Mouse (Mus musculus) yolk sac, embryonic 10.5 days (tissue): ENCODE measurements at regions not wholly inside any gene's neighbourhood (a gene's known extent, or its start where the extent isn't known, plus 50 kb on each side); places are given as distances from the start of the nearest gene placed in this dataset.

ENCODE experiments used
- DNase-seq: peaks from one replicate; pipeline ENCODE4 v3.0.0-alpha.2; 2017; ENCODE audit warnings: low spot score

- no peak for DNase-seq
Measured at GRCm38 (mm10) chr14:47857731-47858556, 209.7 kb downstream of the Ktn1 start.

DNA sequence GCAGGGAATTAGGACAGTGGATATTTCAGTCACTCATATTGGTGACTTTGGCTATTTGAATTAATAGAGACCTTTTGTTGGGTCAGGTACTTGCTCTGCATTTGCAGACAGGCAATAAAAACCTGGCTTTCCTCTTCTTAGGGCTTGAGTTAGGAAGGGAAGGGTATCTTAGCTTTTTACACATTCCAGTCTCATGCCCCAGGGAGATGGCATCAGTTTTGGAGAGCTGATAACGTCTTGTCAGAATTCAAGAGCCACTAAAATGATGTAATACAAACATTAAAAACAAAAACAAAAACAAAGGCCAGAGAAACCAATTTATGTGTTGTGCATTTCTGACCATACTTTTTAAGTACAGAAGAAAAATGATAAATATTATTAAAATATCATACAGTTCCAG is 214.3 kb downstream of the Ktn1 start:
- no peak for DNase-seq

DNA sequence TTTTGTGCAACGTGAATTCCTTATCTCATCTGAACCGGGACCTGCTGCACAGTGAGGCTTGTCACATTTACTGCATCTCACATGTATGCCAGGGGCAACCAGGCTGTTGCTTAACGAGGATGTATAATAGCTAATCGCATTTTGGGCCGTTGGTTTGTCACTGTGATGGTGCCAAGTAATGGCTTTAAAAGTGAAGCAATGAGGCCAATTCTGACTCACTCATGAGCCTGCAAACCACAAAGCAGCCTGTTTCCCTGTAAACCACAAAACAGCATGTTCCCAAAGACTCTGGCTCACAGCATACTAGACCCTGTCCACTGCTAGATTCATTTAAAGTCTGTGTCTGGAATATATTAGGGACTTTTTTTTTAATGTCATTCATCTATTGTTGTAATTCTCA is 214.8 kb downstream of the Ktn1 start:
- no peak for DNase-seq

DNA sequence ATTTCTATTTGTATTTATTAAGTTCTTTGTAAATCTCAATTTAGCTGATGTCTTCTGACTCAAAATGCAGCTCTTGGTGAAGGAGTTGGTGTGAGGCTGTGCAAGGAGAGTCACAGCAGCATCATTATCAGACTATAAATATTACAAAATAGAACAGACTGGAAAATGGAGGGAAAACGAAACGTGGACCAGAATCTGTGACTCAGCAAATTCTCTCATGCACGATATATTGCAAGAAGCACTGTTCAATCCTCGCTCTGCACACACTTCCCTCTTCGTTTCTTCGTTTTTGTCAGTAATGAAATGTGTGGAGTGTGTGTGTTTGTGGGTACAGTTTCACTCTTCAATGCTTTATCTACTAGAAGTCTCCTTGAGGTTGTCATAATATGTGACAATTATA is 215.5 kb downstream of the Ktn1 start:
- no peak for DNase-seq

- DNase-seq: no peak
Measured at GRCm38 (mm10) chr14:47867017-47867416, 218.8 kb downstream of the Ktn1 start.

GRCm38 (mm10) chr14:47868258-47868780 is 220.1 kb downstream of the Ktn1 start:
- DNase-seq: no peak

- DNase-seq: no peak
Measured at GRCm38 (mm10) chr14:47876585-47876984, 228.3 kb downstream of the Ktn1 start.

DNA sequence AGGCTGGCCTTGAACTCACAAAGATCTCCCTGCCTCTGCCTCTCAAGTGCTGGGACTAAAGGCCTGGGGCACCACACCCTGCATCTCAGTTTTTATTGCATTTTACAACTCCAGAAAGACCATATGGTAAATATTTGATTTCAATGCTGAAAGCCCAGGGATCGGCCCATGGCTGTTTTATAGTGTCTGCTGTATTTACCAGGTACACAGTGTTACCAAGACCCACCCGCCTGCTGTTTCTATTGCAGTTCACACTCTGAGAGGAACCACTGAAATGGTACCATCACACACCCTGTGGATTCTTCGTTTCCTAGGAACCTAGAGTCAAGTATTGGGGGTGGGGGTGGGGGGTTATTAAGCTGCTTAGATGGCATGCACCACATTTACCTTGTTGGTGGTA is 228.9 kb downstream of the Ktn1 start:
- no peak for DNase-seq

DNA sequence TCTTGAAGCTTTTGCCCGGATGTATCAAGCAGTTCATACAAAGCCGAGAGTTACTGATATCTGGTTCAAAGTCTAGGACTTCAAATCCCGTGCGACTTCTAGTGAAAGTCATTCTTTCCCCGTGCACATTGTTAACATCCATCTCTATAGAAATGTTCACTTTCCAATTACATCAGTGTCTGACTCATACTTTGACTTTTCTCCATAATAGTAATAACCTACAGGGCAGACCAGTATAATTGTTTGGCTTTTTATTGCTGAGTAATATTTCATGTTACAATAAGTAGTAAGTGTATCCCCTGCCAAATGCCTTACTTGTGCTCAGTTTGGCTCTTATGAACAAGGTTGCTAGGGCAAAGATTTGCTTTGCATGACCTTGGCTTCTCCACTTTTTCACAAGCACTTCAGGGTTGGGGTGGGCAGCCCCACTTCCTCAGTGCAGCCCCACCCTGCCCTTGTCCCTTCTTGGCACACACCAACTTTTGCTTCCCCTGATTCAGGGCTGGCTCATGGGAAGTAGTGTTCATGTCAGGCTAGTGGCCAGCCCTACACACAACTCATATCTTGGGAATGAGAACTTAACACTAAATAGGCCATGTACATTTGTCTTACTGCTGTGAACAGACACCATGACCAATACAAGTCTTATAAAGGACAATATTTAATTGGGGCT is 229.7 kb downstream of the Ktn1 start:
- no peak for DNase-seq

DNA sequence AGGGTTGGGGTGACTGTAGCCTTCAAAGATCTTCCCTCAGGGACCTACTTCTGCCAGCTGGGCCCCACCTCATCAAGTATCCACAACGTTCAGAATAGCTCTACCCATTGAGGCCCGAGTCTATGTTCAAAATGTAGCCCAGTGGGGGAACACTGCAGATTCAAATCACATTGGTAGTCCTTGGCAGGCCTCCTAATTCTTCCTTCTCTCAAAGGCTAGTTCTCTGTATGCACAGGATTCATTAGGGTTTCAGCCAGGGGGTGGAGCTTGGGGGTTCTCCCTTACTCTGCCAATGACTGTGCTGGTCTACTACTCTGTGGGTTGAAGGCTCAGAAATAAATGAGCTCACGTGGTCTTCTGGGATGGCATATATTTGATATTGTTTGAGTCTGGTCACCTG is 235.3 kb upstream of the Peli2 start:
- no peak for DNase-seq

DNA sequence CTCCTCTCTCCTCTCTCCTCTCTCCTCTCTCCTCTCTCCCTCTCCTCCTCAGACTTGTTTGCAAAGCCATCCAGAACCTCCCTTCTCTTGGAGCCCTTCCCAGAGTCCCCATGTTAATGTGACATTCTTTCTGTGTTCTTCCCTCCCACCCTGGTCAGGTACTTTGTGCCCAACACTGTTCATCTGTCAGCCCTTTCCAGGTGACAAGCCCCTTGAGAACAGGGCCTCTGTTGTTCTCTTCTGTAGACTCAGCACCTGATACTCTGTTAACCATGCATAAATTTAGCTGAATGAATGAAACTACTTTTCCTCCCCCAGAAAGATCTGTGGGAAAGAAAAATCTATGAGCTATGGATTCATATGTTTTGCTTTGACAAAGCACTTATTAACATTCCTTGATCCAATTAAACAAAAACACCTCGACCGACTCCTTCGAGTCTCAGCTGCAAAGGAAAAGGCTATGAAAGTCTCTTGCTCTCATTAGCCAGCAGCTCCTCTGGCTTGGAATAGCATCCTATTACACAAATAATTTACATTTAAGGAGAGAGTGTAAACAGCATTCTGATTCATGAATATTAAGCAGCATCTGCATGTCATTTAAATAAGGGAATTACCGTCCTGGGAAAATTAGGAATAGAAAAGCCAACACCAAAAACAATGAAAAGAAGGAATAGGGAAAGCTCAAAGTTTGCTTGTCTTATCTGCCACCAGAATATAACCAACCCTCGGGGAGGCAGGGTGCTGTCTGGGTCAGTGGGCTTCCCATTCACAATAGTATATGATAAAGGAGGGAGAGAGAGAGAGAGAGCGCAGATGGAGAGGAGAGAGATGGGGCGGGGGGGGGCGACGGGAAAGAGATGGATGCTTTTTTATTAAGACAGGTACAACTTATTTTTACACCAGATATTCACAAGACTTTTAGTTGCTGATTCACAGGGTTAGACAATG is 230.1 kb upstream of the Peli2 start:
- no peak for DNase-seq

- DNase-seq: no peak
Measured at GRCm38 (mm10) chr14:47896581-47896980, 224.0 kb upstream of the Peli2 start.

DNA sequence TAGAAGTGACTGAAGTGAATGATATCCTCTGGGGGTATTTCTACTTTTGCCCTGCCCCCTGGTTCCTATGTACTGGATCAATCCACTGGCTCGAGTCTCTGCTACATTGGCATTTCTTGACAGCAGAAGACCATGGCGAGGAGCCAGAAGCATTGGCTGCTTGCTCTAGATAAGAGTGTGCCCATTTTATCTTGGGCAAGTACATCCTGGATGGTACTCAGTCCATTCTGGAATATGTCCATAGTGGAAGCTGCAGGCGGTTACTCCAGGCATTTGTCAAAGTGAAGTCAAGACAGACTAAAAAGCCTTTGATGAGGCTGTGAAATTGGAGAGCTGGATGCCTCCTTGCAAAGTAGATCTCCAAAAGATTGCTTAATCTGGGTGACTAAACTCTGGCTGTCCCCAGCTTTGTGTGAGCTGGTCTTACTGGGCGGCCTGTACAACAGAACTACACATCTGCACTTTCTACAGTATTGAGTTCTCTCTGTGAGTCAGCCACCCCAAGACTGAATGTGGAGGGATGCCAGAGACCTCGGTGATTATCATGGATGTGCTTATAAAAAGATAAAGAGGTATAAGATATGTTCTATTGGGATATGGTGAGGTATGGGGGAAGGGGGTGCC is 222.6 kb upstream of the Peli2 start:
- DNase-seq: no peak

GRCm38 (mm10) chr14:47898605-47899004 is 222.0 kb upstream of the Peli2 start:
- no peak for DNase-seq

DNA sequence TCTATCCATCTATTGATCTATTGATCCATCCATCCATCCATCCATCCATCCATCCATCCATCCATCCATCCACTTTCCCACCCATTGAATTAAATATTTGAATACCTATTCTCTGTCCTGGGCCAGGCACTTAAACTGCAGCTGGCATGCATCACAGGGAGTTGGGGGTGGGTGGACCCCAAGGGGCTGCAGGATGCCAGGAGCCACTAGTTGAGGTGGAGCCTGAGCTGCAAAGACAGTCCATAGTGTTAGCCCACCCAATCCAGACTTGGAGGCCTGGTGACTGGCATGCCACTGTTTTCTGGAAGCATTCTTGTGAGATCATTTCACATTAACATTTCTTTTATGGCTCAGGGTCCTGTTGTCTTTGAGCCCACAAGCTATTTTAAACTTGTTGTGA is 215.3 kb upstream of the Peli2 start:
- no peak for DNase-seq

- no peak for DNase-seq
Measured at GRCm38 (mm10) chr14:47909129-47909528, 211.5 kb upstream of the Peli2 start.

GRCm38 (mm10) chr14:47910741-47911295 is 209.8 kb upstream of the Peli2 start:
- no peak for DNase-seq

DNA sequence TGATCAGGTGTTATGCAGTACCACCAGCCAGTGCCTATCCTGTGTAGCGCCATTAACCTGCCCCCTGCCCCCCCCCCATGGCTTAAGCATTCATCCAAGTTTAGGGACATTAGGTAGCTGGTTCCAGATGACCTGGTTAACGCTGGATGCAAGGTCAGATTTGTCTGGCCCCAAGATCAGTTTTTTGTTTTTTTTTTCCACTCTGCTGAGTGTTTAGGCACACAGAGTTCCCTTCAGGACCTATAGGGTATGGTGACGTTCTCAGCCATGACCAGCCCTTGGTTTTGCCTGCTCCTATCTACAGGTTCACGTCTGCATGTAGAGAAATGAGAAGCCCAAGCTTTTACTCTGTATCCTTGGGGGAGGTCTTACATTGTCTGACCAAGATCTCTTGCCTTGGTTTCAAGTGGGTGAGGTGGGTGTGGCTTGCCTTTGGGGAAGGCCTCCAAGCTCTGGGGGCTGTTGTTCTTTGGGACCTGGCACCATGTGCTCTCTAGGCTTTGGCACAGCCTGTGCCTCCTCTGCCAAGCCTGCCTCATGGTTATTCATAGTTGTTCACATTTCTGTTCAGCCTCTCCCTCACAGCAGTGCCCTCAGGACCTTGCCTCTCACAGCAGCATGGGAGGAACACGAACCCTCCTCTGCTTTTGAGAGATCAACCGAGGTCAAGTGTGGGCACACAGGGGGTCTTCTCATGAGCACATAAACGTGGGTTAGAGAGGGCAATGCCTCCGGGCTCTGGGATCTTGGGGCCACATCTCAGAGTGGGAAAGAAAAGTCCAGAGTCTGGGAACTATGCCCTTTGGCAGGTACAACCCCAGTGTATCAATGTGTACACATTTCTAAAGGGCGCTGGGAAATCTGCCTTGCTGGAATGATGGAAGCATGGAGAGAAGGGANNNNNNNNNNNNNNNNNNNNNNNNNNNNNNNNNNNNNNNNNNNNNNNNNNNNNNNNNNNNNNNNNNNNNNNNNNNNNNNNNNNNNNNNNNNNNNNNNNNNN is 208.8 kb upstream of the Peli2 start:
- no peak for DNase-seq

DNA sequence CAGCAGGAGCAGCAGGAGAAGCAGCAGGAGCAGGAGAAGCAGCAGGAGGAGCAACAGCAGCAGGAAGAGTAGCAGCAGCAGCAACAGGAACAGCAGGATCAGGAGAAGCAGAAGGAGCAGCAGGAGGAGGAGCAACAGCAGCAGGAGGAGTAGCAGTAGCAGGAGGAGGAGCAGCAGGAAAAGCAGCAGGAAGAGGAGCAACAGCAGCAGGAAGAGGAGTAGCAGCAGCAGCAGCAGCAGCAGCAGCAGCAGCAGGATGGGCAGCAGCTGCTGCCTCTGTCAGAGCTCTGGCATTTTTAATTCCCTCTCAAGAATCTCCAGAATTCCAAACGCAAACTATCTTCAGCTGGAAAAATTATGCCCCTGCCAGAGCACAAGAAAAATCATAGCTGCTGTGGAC is 205.0 kb upstream of the Peli2 start:
- no peak for DNase-seq

DNA sequence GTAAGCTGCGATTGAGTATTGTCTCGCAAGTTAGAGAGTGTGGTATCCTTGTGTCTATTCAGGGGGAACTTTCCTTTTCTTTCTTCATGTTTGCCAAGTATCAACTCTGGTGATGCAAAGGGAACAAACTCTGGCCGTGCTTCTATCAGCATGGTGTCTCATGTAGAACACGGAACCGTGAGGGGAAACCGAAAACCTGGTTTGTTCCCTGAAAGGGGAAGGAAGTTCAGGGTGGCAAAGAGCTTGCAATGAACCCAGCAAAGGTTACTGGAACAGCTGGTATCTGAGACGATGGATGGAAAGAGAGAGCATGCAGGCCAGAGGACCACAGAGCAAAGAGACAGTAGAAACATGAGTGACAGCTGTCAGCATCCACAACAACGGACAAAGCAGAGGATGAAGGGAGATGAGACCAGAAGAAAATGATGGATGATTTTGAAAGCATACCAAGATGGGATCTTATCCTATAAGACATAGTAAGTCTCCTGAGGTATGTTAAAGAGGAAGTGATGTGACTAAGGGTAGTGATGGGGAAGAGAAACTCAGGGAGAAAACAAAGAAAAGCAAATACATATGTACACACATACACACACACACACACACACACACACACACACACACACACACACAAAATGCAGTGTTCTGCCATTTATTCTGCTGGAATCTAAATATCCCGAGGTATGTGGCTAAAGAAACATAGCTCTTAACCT is 199.8 kb upstream of the Peli2 start:
- DNase-seq: no peak
